Mouse (Mus musculus): ENCODE data around the gene Uvrag. TPM values are rescaled to one million over a fixed set of nuclear protein-coding genes. Genes with fewer than 3 reads are reported as not detected.

Uvrag gene
- polyA plus RNA-seq, 1 experiment from 2014 or later, result 15.7 TPM

DNA sequence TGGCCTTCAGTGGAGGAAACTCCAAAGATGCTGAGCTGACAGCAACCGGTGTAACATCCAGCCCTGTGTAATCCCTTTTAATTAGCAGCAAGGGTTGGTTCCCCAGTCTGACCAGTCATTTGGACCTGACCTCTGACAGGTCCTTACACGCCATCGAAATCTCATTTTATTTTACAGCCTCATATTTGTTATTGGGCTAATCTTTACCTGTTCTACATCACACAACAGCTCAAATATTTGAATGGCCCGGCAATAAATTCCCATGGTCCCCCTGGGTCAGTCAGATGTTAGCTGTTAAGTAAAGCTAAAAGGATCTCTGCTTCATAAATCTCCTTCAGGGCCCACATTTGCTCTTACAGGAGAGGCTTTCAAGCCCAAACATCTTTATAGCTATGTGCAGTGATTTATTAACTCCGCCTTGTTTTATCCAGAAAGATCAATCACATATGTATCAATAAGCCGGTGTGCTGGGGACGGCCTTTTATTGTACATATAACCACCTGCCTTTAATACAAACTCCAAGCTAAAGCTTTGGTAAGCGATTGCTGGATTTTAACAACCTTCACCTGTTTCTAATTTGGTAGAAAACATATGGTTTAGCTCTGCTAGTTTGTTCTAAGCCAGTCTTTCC, 183.7 kb downstream of the Uvrag start:
- Histone ChIP-seq H3K4me3 (no peak overlapping the region), H3K27ac (peak overlapping the region; percentile 70; the same call in 1 of the 2 replicates), H3K4me2 (replicated peaks) (0 out of 2 replicates have a peak overlapping the region, but pooled peaks have one; percentile 14), H3K27me3 (peaks cover 55% of the 10 kb centered on the region), H3K9ac (no peak overlapping the region), H3K9me3 (no peaks in the 10 kb centered on the region), H3K36me3 (no peaks in the 10 kb centered on the region), H3K4me1 (peaks cover 58% of the 10 kb centered on the region)
- 9% methylated on average over 8 of the region's 8 CpGs for whole genome bisulfite sequencing
- peak; percentile 87 for ATAC-seq (ENCODE audit: low FRiP score, low read depth)

DNA sequence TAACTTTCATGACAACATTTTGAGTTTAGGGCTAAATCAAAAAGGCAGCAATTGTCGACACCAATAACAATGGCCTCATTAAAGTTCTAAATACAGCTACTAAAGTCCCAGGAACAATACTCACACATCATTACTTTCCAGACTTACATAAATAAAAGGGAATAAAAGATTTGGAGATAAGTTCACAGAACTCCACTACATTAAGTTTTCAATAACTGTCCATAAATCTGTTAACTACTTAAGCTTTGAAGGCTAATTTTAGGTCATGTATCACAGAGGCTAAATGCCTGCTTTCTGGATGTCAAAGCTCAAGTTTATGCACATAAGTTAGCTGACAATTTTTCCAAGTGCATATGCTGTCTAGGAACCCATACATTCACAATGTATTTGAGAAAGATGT, 184.3 kb downstream of the Uvrag start:
- H3K9ac ChIP-seq, result no peak overlapping the region
- no peak overlapping the region for H3K4me2 ChIP-seq (replicated peaks)
- no peaks in the 10 kb centered on the region for H3K36me3 ChIP-seq
- H3K27me3 ChIP-seq, result peaks cover 54% of the 10 kb centered on the region
- WGBS, result 11% methylated on average over 1 of the region's 1 CpGs
- H3K4me3 ChIP-seq, result no peak overlapping the region
- ATAC-seq (ENCODE audit: low FRiP score, low read depth), result no peak
- no peaks in the 10 kb centered on the region for H3K9me3 ChIP-seq
- no peak overlapping the region for H3K27ac ChIP-seq
- peaks cover 56% of the 10 kb centered on the region for H3K4me1 ChIP-seq

DNA sequence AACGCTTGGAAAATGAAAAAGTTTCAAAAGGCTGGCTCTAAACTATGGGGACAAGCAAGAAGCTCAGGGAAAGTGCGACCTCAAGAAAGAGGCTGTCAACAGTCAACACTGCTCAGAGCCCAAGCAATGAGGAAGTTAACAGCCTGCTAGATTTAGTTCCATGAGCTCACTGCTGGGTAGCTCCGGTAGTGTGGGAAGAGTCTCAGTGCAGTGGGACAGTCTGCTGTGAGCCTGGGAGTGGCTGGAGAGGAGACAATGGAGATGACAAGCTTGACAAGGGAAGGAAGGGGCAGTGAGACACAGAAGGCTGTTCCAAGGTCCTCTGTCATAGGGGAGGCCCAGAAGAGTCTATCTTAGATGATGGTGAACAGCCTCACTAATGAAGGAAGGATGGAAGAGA, 187.3 kb downstream of the Uvrag start:
- Histone ChIP-seq H3K4me1 (peaks cover 49% of the 10 kb centered on the region), H3K27ac (no peak overlapping the region), H3K27me3 (peaks cover 48% of the 10 kb centered on the region), H3K9me3 (no peaks in the 10 kb centered on the region), H3K36me3 (no peaks in the 10 kb centered on the region), H3K9ac (no peak overlapping the region), H3K4me2 (replicated peaks) (no peak overlapping the region), H3K4me3 (no peak overlapping the region)
- 84% methylated on average over 3 of the region's 3 CpGs for WGBS
- ATAC-seq (ENCODE audit: low FRiP score, low read depth), result no peak

- Histone ChIP-seq H3K9me3 (no peaks in the 10 kb centered on the region), H3K27me3 (peaks cover 11% of the 10 kb centered on the region; the same call in 1 of the 2 replicates), H3K4me2 (replicated peaks) (no peak overlapping the region), H3K4me3 (no peak overlapping the region), H3K27ac (no peak overlapping the region), H3K36me3 (no peaks in the 10 kb centered on the region), H3K4me1 (peaks cover 36% of the 10 kb centered on the region), H3K9ac (no peak overlapping the region)
- whole genome bisulfite sequencing, result 32% methylated on average over 3 of the region's 3 CpGs
- ATAC-seq (ENCODE audit: low FRiP score, low read depth), result no peak
These were observed 196.0 kb downstream of the Uvrag start for GRCm38 (mm10) chr7:98944986-98945385.

DNA sequence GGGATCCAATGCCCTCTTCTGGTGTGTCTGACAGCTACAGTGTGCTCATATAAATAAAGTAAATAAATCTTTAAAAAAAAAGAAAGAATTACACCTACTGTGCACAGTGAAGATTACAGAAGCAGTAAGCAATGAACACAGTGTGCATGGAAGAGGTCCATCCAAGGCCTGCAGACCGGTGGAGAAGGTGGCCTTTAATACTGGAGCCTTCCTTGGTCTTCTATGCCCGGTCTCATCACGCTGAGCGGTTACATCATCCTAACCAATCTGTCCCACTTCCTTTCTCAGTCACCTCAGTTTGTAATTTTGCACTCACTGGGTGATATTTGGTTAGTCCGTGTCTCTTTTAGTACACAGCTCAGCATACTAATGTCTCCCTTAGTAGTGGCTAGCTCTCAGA, 197.3 kb downstream of the Uvrag start:
- H3K27ac ChIP-seq, result no peak overlapping the region
- H3K36me3 ChIP-seq, result no peaks in the 10 kb centered on the region
- no peak overlapping the region for H3K9ac ChIP-seq
- ATAC-seq (ENCODE audit: low FRiP score, low read depth), result no peak
- WGBS, result 96% methylated on average over 5 of the region's 5 CpGs
- H3K4me1 ChIP-seq, result peaks cover 42% of the 10 kb centered on the region
- H3K9me3 ChIP-seq, result no peaks in the 10 kb centered on the region
- H3K4me3 ChIP-seq, result no peak overlapping the region
- H3K4me2 ChIP-seq (replicated peaks), result no peak overlapping the region
- peaks cover 9% of the 10 kb centered on the region; the same call in 1 of the 2 replicates for H3K27me3 ChIP-seq

DNA sequence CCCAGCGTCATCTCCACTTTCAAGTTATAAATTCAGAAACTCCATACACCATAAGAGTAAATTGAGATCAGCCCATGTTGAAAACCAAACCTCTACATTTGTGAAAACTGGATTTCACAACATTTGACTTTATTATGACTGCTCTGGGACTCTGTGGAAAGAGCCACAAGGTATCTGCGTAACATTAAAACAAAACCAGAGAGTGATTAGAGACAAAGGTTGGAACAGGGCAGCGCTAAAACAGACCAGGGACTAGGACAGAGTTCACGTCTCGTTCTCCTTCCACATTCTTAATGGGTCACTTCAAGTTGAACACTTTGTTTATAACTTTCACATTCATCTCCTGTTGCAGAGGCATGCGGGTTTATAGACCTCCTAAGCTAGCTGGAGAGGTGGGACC, 198.2 kb downstream of the Uvrag start:
- Histone ChIP-seq H3K9ac (no peak overlapping the region), H3K27ac (no peak overlapping the region), H3K27me3 (peaks cover 9% of the 10 kb centered on the region; the same call in 1 of the 2 replicates), H3K36me3 (no peaks in the 10 kb centered on the region), H3K4me2 (replicated peaks) (no peak overlapping the region), H3K9me3 (no peaks in the 10 kb centered on the region), H3K4me3 (no peak overlapping the region), H3K4me1 (peaks cover 51% of the 10 kb centered on the region)
- WGBS, result 43% methylated on average over 6 of the region's 6 CpGs
- peak; percentile 71; the same call in 1 of the 2 replicates for ATAC-seq (ENCODE audit: low FRiP score, low read depth)

DNA sequence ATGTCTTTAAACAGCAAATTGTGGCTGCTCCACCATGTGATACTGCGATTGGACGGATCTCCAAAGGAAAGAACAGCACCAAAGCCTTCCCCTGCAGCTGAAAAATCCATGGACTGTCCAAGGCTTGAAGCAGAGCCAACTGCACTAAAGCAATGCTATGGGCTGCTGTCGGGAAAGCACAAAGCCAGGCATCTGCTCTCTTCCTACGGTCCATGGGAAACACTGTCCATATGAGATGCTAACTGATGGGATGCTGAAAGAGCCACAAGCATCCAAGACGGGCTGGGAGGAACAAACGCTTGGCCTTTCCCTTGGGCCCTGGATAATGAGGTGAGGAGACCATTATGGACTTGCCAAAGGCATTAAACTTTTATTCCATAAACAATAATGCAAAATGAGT, 201.7 kb downstream of the Uvrag start:
- H3K9ac ChIP-seq, result no peak overlapping the region
- 66% methylated on average over 6 of the region's 6 CpGs for WGBS
- peaks cover 56% of the 10 kb centered on the region for H3K4me1 ChIP-seq
- H3K36me3 ChIP-seq, result no peaks in the 10 kb centered on the region
- H3K9me3 ChIP-seq, result no peaks in the 10 kb centered on the region
- no peak overlapping the region for H3K4me3 ChIP-seq
- 0 out of 2 replicates have a peak, but pooled peaks have one; percentile 26 for ATAC-seq (ENCODE audit: low FRiP score, low read depth)
- H3K27me3 ChIP-seq, result peaks cover 9% of the 10 kb centered on the region; the same call in 1 of the 2 replicates
- no peak overlapping the region for H3K4me2 ChIP-seq (replicated peaks)
- H3K27ac ChIP-seq, result no peak overlapping the region

DNA sequence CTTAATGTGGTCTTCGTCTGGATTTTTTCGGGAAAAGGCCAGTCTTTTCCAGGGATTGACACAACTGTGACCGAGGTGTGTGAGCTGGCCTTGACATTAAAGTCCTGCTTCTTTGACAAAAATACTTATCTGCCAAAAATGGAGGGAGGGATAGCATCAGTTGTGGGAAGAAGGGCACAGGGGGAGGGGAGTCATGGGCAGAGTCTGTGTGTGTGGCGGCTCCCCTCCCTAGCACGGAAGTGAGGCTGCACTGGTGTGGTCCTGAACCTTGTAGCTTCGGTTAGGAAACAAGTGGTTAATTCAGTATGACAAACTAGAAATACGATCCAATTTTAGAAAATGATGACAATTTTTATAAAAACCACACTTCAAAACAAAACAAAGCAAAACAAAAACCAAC, 202.3 kb downstream of the Uvrag start:
- H3K4me2 ChIP-seq (replicated peaks), result no peak overlapping the region
- WGBS, result 83% methylated on average over 7 of the region's 7 CpGs
- H3K36me3 ChIP-seq, result no peaks in the 10 kb centered on the region
- H3K4me1 ChIP-seq, result peaks cover 55% of the 10 kb centered on the region
- H3K9me3 ChIP-seq, result no peaks in the 10 kb centered on the region
- no peak overlapping the region for H3K27ac ChIP-seq
- ATAC-seq (ENCODE audit: low FRiP score, low read depth), result no peak
- H3K27me3 ChIP-seq, result peaks cover 9% of the 10 kb centered on the region; the same call in 1 of the 2 replicates
- H3K4me3 ChIP-seq, result no peak overlapping the region
- no peak overlapping the region for H3K9ac ChIP-seq

GRCm38 (mm10) chr7:98937079-98937813, 203.7 kb downstream of the Uvrag start:
- WGBS, result 24% methylated on average over 20 of the region's 20 CpGs
- H3K4me1 ChIP-seq, result peaks cover 49% of the 10 kb centered on the region
- no peaks in the 10 kb centered on the region for H3K36me3 ChIP-seq
- no peak overlapping the region for H3K9ac ChIP-seq
- H3K4me2 ChIP-seq (replicated peaks), result peak overlapping the region; percentile 35
- peak; percentile 79 for ATAC-seq (ENCODE audit: low FRiP score, low read depth)
- peak overlapping the region; percentile 59; the same call in 1 of the 2 replicates for H3K27ac ChIP-seq
- H3K4me3 ChIP-seq, result no peak overlapping the region
- no peaks in the 10 kb centered on the region for H3K9me3 ChIP-seq
- H3K27me3 ChIP-seq, result peaks cover 9% of the 10 kb centered on the region; the same call in 1 of the 2 replicates

DNA sequence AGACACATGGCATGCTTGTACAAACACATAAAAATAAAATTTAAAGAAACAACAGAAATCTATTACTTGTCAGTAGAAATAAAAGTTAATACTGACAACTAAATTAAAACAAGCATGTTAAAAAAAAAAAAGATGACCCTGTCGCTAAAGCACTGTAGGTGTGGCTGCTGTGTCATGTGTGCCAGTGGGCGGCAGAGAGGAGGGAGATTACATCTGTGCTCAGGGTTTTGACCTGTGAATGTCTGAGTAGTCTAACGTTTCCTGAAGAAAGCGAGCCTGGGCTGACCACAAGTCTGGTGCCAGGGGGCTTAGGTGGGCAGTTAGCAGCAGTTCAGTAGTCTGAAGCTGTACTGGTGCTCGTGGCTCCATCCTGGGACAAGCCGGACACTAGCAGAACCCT, 205.2 kb downstream of the Uvrag start:
- H3K27ac ChIP-seq, result no peak overlapping the region; the same call in 1 of the 2 replicates
- no peak overlapping the region for H3K9ac ChIP-seq
- WGBS, result 83% methylated on average over 6 of the region's 6 CpGs
- H3K36me3 ChIP-seq, result no peaks in the 10 kb centered on the region
- no peaks in the 10 kb centered on the region for H3K9me3 ChIP-seq
- H3K27me3 ChIP-seq, result peaks cover 7% of the 10 kb centered on the region; the same call in 1 of the 2 replicates
- H3K4me2 ChIP-seq (replicated peaks), result no peak overlapping the region
- H3K4me1 ChIP-seq, result peaks cover 48% of the 10 kb centered on the region
- ATAC-seq (ENCODE audit: low FRiP score, low read depth), result no peak
- no peak overlapping the region for H3K4me3 ChIP-seq

DNA sequence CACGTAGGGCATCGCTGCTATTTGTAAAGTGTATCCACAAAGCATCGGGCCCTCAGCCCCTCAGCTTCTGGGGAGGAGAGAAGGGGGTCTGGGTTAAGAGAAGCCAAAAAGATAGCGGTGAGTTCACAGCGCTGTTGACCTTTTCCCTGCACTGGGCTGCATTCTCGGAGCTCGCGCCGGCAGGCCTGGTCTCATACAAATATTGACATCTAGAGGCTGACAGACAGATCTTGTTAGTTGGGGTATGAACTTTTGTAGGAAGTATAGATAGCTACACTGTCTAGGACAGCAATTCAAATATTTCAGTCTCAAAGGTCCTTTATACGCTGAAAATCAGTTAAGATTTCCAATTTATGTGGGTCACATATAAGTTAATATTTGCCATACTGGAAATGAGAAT, 205.7 kb downstream of the Uvrag start:
- 0 out of 2 replicates have a peak, but pooled peaks cover 4% of the 10 kb centered on the region for H3K27me3 ChIP-seq
- no peak overlapping the region for H3K9ac ChIP-seq
- no peaks in the 10 kb centered on the region for H3K9me3 ChIP-seq
- no peak overlapping the region for H3K4me2 ChIP-seq (replicated peaks)
- WGBS, result 90% methylated on average over 10 of the region's 10 CpGs
- H3K36me3 ChIP-seq, result no peaks in the 10 kb centered on the region
- no peak for ATAC-seq (ENCODE audit: low FRiP score, low read depth)
- H3K4me3 ChIP-seq, result no peak overlapping the region
- H3K4me1 ChIP-seq, result peaks cover 48% of the 10 kb centered on the region
- H3K27ac ChIP-seq, result no peak overlapping the region

GRCm38 (mm10) chr7:98928336-98929025, 212.5 kb downstream of the Uvrag start:
- WGBS, result 63% methylated on average over 7 of the region's 7 CpGs
- Histone ChIP-seq H3K4me3 (no peak overlapping the region), H3K4me2 (replicated peaks) (no peak overlapping the region), H3K36me3 (no peaks in the 10 kb centered on the region), H3K9ac (no peak overlapping the region), H3K27me3 (no peaks in the 10 kb centered on the region), H3K27ac (no peak overlapping the region), H3K4me1 (peaks cover 39% of the 10 kb centered on the region), H3K9me3 (no peaks in the 10 kb centered on the region)
- no peak for ATAC-seq (ENCODE audit: low FRiP score, low read depth)
